Mouse (Mus musculus) embryonic facial prominence, embryonic 12.5 days (tissue): Measurements from ENCODE around the gene Smim20. TPM values are rescaled to one million over a fixed set of nuclear protein-coding genes. Genes with fewer than 3 reads are reported as not detected.

Experiments used
- ATAC-seq: fragments of 200-750 bp; cut with Nextera tagmentation; 2 replicates; pipeline ENCODE4 v1.8.0; 2017; ENCODE audit not compliant: insufficient number of reproducible peaks, insufficient read depth, low FRiP score, low TSS enrichment
- H3K27ac ChIP-seq: fragments of 300-500 bp; sonication (generic); 2 replicates; pipeline ENCODE4 v1.5.1; 2016; ENCODE audit warnings: mild to moderate bottlenecking
- H3K27me3 ChIP-seq: fragments of 300-500 bp; sonication (generic); 2 replicates; pipeline ENCODE4 v1.6.1; 2016; ENCODE audit warnings: mild to moderate bottlenecking, moderate library complexity
- H3K36me3 ChIP-seq: fragments of 300-500 bp; sonication (generic); 2 replicates; pipeline ENCODE4 v1.6.1; 2016; ENCODE audit warnings: mild to moderate bottlenecking
- H3K4me1 ChIP-seq: fragments of 300-500 bp; sonication (generic); 2 replicates; pipeline ENCODE4 v1.6.1; 2016
- H3K4me2 ChIP-seq: fragments of 300-500 bp; sonication (generic); replicated peaks from 2 replicates; pipeline ENCODE4 v1.6.1; 2016; ENCODE audit warnings: mild to moderate bottlenecking, moderate library complexity
- H3K4me3 ChIP-seq: fragments of 300-500 bp; sonication (generic); 2 replicates; pipeline ENCODE4 v1.5.1; 2016; ENCODE audit warnings: mild to moderate bottlenecking
- H3K9ac ChIP-seq: fragments of 300-500 bp; sonication (generic); 2 replicates; pipeline ENCODE4 v1.6.1; 2016; ENCODE audit warnings: mild to moderate bottlenecking, moderate library complexity
- H3K9me3 ChIP-seq: fragments of 300-500 bp; sonication (generic); 2 replicates; pipeline ENCODE4 v1.6.1; 2016; ENCODE audit warnings: mild to moderate bottlenecking, moderate library complexity
- WGBS: fragments of 180-500 bp; shearing (Covaris S2); methylation state at CpG from one replicate; pipeline ENCODE4 v1.1.7; 2016; 5-methylcytosine and 5-hydroxymethylcytosine counted together
- polyA plus RNA-seq: library from polyadenylated mRNA; unstranded; fragments of >200 nt; fragmentation: Nextera tagmentation; extraction: Ambion mirVana; gene quantifications from 2 replicates; pipeline ENCODE4 v1.2.1, GENCODE M21; 2016

The Smim20 gene
- polyA plus RNA-seq, 1 experiment from 2014 or later, result 72.7 TPM

- no peak overlapping the region for H3K9ac ChIP-seq
- H3K36me3 ChIP-seq, result no peaks in the 10 kb centered on the region
- H3K4me2 ChIP-seq, result no peak overlapping the region
- no peaks in the 10 kb centered on the region for H3K9me3 ChIP-seq
- WGBS, result 74% methylated on average over 4 of the region's 4 CpGs
- no peak for ATAC-seq
- peak overlapping the region; percentile 62; the same call in 1 of the 2 replicates for H3K4me3 ChIP-seq
- H3K4me1 ChIP-seq, result peaks cover 7% of the 10 kb centered on the region; the same call in 1 of the 2 replicates
- H3K27me3 ChIP-seq, result no peaks in the 10 kb centered on the region
- 0 out of 2 replicates have a peak overlapping the region, but pooled peaks have one; percentile 5 for H3K27ac ChIP-seq
Observed at GRCm38 (mm10) chr5:53266181-53266580, 702 bp upstream of the Smim20 start.

- H3K27me3 ChIP-seq, result no peaks in the 10 kb centered on the region
- H3K27ac ChIP-seq, result no peak overlapping the region
- H3K4me2 ChIP-seq, result no peak overlapping the region
- WGBS, result 60% methylated on average over 6 of the region's 6 CpGs
- H3K9me3 ChIP-seq, result no peaks in the 10 kb centered on the region
- no peaks in the 10 kb centered on the region for H3K36me3 ChIP-seq
- peaks cover 7% of the 10 kb centered on the region; the same call in 1 of the 2 replicates for H3K4me1 ChIP-seq
- H3K4me3 ChIP-seq, result no peak overlapping the region
- no peak for ATAC-seq
- no peak overlapping the region for H3K9ac ChIP-seq
Observed at GRCm38 (mm10) chr5:53268095-53268692, 1.3 kb downstream of the Smim20 start.

- H3K36me3 ChIP-seq, result no peaks in the 10 kb centered on the region
- H3K27ac ChIP-seq, result no peak overlapping the region
- 95% methylated on average over 5 of the region's 5 CpGs for WGBS
- H3K4me3 ChIP-seq, result no peak overlapping the region
- H3K9me3 ChIP-seq, result no peaks in the 10 kb centered on the region
- no peaks in the 10 kb centered on the region for H3K27me3 ChIP-seq
- H3K4me1 ChIP-seq, result peaks cover 7% of the 10 kb centered on the region; the same call in 1 of the 2 replicates
- no peak overlapping the region for H3K4me2 ChIP-seq
- ATAC-seq, result no peak
- no peak overlapping the region for H3K9ac ChIP-seq
Observed at GRCm38 (mm10) chr5:53269799-53270198, 2.9 kb downstream of the Smim20 start.

GRCm38 (mm10) chr5:53270947-53271711 is 4.2 kb downstream of the Smim20 start:
- no peak overlapping the region for H3K4me2 ChIP-seq
- no peaks in the 10 kb centered on the region for H3K27me3 ChIP-seq
- no peak overlapping the region for H3K4me3 ChIP-seq
- ATAC-seq, result no peak
- H3K9ac ChIP-seq, result no peak overlapping the region
- 90% methylated on average over 13 of the region's 13 CpGs for WGBS
- H3K36me3 ChIP-seq, result no peaks in the 10 kb centered on the region
- H3K4me1 ChIP-seq, result peaks cover 13% of the 10 kb centered on the region; the same call in 1 of the 2 replicates
- no peak overlapping the region for H3K27ac ChIP-seq
- H3K9me3 ChIP-seq, result no peaks in the 10 kb centered on the region

DNA sequence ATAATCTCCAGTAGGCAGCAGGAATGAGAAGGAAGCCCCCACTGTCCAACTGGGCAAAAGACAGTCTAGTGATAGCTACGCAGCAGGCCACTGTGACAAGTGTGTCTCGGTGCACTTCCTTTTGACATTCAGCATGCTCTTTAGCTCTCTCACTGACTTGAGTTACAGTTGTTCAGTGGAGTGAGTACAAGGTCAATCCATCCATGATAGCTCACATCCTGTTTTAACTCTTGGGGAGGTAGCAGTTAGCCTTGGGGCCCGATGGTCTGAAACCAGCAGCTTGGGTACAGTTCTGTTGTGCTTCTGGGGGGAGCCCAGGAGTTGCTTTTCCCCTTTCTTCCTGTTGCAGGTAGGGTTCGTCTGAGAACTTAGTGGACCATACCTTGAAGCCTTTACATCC is 5.7 kb downstream of the Smim20 start:
- WGBS, result 95% methylated on average over 4 of the region's 4 CpGs

DNA sequence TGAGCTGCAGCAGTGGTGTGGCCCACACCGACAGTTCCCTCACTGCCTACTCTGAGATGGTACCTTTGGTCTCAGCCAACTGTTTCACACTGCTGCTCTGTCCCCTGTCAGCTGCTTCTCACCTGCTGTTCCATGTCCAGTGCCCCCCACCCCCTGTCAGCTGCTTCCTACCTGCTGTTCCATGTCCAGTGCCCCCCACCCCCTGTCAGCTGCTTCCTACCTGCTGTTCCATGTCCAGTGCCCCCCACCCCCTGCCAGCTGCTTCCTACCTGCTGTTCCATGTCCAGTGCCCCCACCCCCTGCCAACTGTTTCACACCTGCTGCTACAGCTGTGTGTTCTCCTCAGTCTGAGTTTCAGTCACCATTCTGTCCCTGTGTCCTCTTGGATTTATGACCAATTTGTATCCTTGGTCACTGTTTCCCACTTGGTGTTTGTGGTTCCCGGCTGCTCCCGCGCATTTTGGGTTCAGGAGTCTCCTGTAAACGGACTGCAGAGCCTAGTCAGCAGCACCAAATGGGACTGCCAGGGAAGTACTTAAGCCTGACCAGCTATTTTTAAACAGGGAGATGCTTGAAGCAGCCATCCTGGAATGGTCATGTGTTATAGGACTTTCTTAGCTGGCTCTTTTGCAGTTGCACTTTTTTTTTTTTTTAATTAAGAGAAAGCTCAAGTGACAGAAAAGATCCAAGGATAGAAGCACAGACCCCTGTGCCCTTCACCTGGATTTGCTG is 7.0 kb downstream of the Smim20 start:
- Histone ChIP-seq H3K4me3 (no peak overlapping the region), H3K4me1 (peaks cover 16% of the 10 kb centered on the region; the same call in 1 of the 2 replicates), H3K9ac (no peak overlapping the region), H3K27me3 (no peaks in the 10 kb centered on the region), H3K4me2 (no peak overlapping the region), H3K9me3 (no peaks in the 10 kb centered on the region), H3K36me3 (0 out of 2 replicates have a peak, but pooled peaks cover 6% of the 10 kb centered on the region), H3K27ac (no peak overlapping the region)
- no peak; the same call in 1 of the 2 replicates for ATAC-seq
- 85% methylated on average over 5 of the region's 5 CpGs for WGBS

More for the DNA sequence above, 5.7 kb downstream of the Smim20 start:
- Histone ChIP-seq H3K4me1 (peaks cover 16% of the 10 kb centered on the region; the same call in 1 of the 2 replicates), H3K27me3 (no peaks in the 10 kb centered on the region), H3K27ac (no peak overlapping the region), H3K9ac (no peak overlapping the region), H3K4me3 (no peak overlapping the region), H3K4me2 (no peak overlapping the region), H3K9me3 (no peaks in the 10 kb centered on the region), H3K36me3 (no peaks in the 10 kb centered on the region)
- ATAC-seq, result no peak

DNA sequence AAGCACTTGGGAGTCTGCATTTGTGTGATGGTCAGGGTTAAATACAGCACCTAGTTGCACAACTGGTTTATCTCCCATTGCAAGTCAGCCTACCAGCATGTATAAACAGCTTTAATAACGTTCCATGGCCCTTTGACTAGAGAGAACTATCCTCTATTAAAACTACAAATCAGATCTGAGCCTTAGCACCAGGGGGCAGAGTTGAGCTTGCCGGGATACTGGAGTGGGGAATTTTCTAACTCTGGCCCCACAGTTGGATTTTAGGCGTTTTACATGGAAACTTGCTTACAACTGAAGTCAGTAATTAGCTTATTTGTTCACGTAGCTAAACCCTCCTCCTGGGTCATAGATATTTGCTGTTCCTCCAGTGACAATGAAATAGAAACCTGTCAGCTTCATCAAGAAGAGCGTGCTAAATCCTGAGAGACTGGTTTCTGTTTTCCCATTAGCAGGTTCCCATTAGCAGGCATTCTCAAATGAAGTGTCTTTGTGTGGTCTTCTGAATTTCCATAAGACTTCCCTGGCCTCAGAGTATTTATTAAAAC is 8.0 kb downstream of the Smim20 start:
- Histone ChIP-seq H3K4me2 (no peak overlapping the region), H3K27ac (no peak overlapping the region), H3K4me3 (no peak overlapping the region), H3K9me3 (no peaks in the 10 kb centered on the region), H3K4me1 (peaks cover 16% of the 10 kb centered on the region; the same call in 1 of the 2 replicates), H3K9ac (no peak overlapping the region), H3K36me3 (0 out of 2 replicates have a peak, but pooled peaks cover 6% of the 10 kb centered on the region), H3K27me3 (no peaks in the 10 kb centered on the region; the same call in 1 of the 2 replicates)
- ATAC-seq, result no peak
- 37% methylated on average over 5 of the region's 5 CpGs for WGBS

GRCm38 (mm10) chr5:53275376-53275775 is 8.5 kb downstream of the Smim20 start:
- 0 out of 2 replicates have a peak, but pooled peaks cover 6% of the 10 kb centered on the region for H3K36me3 ChIP-seq
- no peak overlapping the region for H3K4me2 ChIP-seq
- H3K9ac ChIP-seq, result no peak overlapping the region
- no peaks in the 10 kb centered on the region; the same call in 1 of the 2 replicates for H3K27me3 ChIP-seq
- no peak overlapping the region for H3K4me3 ChIP-seq
- H3K9me3 ChIP-seq, result no peaks in the 10 kb centered on the region
- WGBS, result 56% methylated on average over 3 of the region's 3 CpGs
- peaks cover 20% of the 10 kb centered on the region; the same call in 1 of the 2 replicates for H3K4me1 ChIP-seq
- H3K27ac ChIP-seq, result no peak overlapping the region
- no peak for ATAC-seq

- Histone ChIP-seq H3K4me3 (no peak overlapping the region), H3K27ac (no peak overlapping the region)
Observed at GRCm38 (mm10) chr5:53276470-53277022, 9.7 kb downstream of the Smim20 start.

GRCm38 (mm10) chr5:53277716-53278263 is 10.9 kb downstream of the Smim20 start:
- Histone ChIP-seq H3K27ac (no peak overlapping the region), H3K9me3 (no peaks in the 10 kb centered on the region), H3K4me3 (no peak overlapping the region), H3K9ac (no peak overlapping the region), H3K4me2 (no peak overlapping the region), H3K27me3 (no peaks in the 10 kb centered on the region; the same call in 1 of the 2 replicates), H3K36me3 (0 out of 2 replicates have a peak, but pooled peaks cover 6% of the 10 kb centered on the region), H3K4me1 (peaks cover 20% of the 10 kb centered on the region; the same call in 1 of the 2 replicates)
- WGBS, result 46% methylated on average over 4 of the region's 4 CpGs
- ATAC-seq, result no peak

More at GRCm38 (mm10) chr5:53276470-53277022, 9.7 kb downstream of the Smim20 start:
- no peaks in the 10 kb centered on the region; the same call in 1 of the 2 replicates for H3K27me3 ChIP-seq
- no peak overlapping the region for H3K9ac ChIP-seq
- ATAC-seq, result no peak
- H3K4me1 ChIP-seq, result peaks cover 20% of the 10 kb centered on the region; the same call in 1 of the 2 replicates
- 22% methylated on average over 5 of the region's 5 CpGs for WGBS
- 0 out of 2 replicates have a peak, but pooled peaks cover 6% of the 10 kb centered on the region for H3K36me3 ChIP-seq
- no peak overlapping the region for H3K4me2 ChIP-seq
- no peaks in the 10 kb centered on the region for H3K9me3 ChIP-seq
